Mouse (Mus musculus) bone marrow, adult 2 months (tissue): ENCODE results near the gene Rps2. TPM values are rescaled to one million over a fixed set of nuclear protein-coding genes. Genes with fewer than 3 reads are reported as not detected.
A peak's percentile ranks its signal among the peaks of the same experiment; 100 is the strongest.
"Not testable (repeated sequence)": the region's sequence is repeated elsewhere in the genome, so short reads cannot be mapped to it uniquely, and the experiment has no call there.

Experiments used
- H3K27ac ChIP-seq: fragments of 200-500 bp; 2 replicates; pipeline ENCODE4 v1.5.1; 2012; ENCODE audit warnings: low read depth, mild to moderate bottlenecking, control low read depth, inconsistent platforms, low read length; ENCODE audit not compliant: control insufficient read depth, poor library complexity, insufficient read depth
- H3K4me1 ChIP-seq: fragments of 200-500 bp; 2 replicates; pipeline ENCODE4 v1.6.1; 2011; ENCODE audit warnings: low read length; ENCODE audit not compliant: control insufficient read depth, insufficient read depth
- H3K4me3 ChIP-seq: fragments of 200-500 bp; replicated peaks from 2 replicates; pipeline ENCODE3; 2011; ENCODE audit warnings: mild to moderate bottlenecking, low read depth, low read length, control low read depth; ENCODE audit not compliant: control insufficient read depth
- CTCF ChIP-seq: fragments of 200-500 bp; IDR thresholded peaks from 2 replicates; pipeline ENCODE4 v1.5.1; 2011; ENCODE audit warnings: low read length, control low read depth; ENCODE audit not compliant: control insufficient read depth, insufficient read depth
- POLR2A ChIP-seq: fragments of 200-500 bp; IDR thresholded peaks from 2 replicates; pipeline ENCODE4 v1.6.1; 2011; ENCODE audit warnings: low read depth, mild to moderate bottlenecking, control low read depth, low read length, borderline replicate concordance; ENCODE audit not compliant: control insufficient read depth
- WGBS: fragments of 180-500 bp; shearing (Covaris S2); methylation state at CpG from one replicate; pipeline ENCODE4 v1.1.7; 2018; 5-methylcytosine and 5-hydroxymethylcytosine counted together
- polyA plus RNA-seq: library from polyadenylated mRNA; stranded (reverse); fragments of >200 nt; gene quantifications from 2 replicates; pipeline ENCODE4 v1.2.4, GENCODE M21; 2011; ENCODE audit warnings: low replicate concordance; ENCODE audit not compliant: missing spikeins, insufficient read depth, insufficient read length

Gene Rps2
- polyA plus RNA-seq, 1 experiment, result 1,146 TPM

GRCm38 (mm10) chr17:24715556-24715955 lies 2.4 kb upstream of the Rps2 start:
- H3K4me3 ChIP-seq, result no peak overlapping the region
- H3K4me1 ChIP-seq, result no peaks in the 10 kb centered on the region
- 90% methylated on average over 6 of the region's 6 CpGs for WGBS
- H3K27ac ChIP-seq, result no peak overlapping the region
- TF ChIP-seq POLR2A (no peak), CTCF (no peak)

GRCm38 (mm10) chr17:24716166-24716682 lies 1.7 kb upstream of the Rps2 start:
- TF ChIP-seq CTCF (no peak), POLR2A (no peak)
- Histone ChIP-seq H3K4me1 (no peaks in the 10 kb centered on the region), H3K27ac (no peak overlapping the region), H3K4me3 (no peak overlapping the region)
- WGBS, result 93% methylated on average over 15 of the region's 15 CpGs

DNA sequence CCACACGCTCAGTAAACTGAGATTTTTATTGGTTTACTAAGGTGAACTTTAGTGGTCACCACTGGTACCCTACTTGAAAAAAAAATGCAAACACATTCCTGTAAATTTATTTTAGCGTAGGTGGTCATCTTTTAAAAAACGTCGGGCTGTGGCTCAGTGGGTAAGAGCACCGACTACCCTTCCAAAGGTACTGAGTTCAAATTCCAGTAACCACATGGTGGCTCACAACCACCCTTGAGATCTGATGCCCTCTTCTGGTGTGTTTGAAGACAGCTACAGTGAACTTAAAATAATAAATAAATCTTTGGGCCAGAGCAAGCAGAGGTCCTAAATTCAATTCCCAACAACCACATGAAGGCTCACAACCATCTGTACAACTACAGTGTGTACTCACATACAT lies 1.0 kb downstream of the Rps2 start:
- not testable (repeated sequence) for H3K27ac ChIP-seq, H3K4me3 ChIP-seq, H3K4me1 ChIP-seq
- WGBS, result 65% methylated on average over 5 of the region's 5 CpGs

DNA sequence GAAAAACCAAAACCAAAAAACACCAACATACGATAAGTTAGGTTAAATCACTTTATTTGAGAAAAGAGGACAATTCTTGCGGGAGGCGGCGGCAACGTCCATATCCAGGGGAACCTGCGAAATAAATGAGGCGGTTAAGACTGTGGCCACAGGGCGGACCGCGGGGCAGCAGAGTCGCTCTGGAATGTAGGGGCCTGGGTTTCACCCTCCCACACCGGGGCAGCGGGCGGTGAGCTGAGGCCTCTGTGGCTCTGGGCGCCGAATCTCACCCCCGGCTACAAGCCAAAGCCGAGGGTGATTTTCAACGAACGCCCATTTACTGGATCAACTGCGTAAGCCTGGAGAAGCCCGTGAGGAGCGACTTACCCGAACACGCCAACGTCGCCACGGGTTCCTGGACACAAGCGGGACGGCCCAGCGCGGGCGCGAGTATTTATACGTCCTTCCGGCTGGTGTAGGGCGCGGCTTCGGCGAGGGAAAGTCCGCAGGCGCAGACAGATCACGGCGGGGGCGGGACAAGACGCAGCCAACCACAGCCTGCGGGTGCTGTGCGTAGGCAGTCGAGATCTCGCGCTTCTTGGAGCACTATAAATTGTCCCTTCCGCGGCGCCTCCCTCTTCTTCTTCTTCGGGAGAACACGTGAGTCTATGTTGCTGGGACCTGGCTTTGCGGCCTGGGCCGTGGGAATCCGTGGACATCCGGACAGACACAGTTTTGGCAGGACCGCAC lies 1.7 kb downstream of the Rps2 start:
- Histone ChIP-seq H3K4me3 (peak overlapping the region; percentile 77), H3K4me1 (no peaks in the 10 kb centered on the region; the same call in 1 of the 2 replicates), H3K27ac (peak overlapping the region; percentile 72)
- TF ChIP-seq CTCF (no peak), POLR2A (peak; percentile 94; the same call in 1 of the 2 replicates)
- under 1% methylated on average over 61 of the region's 61 CpGs for WGBS

DNA sequence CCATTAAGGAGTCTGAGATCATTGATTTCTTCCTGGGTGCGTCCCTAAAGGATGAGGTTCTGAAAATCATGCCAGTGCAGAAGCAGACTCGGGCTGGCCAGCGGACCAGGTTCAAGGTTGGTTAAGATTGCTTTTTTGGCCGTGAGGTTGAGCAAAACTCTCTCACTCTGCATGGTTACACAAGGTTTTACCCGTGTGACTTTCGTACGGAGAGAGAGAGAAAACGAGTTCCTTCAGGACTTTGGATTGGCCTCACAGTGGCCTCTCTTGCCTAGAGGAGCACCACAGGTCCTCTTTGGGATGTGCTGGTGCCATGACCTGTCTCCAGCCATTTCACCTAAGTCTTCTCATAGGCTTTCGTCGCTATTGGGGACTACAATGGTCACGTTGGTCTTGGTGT lies 2.7 kb downstream of the Rps2 start:
- 2% methylated on average over 11 of the region's 11 CpGs for WGBS
- H3K27ac ChIP-seq, H3K4me1 ChIP-seq: not testable (repeated sequence)
- peak overlapping the region; percentile 48 for H3K4me3 ChIP-seq

GRCm38 (mm10) chr17:24721383-24721955 lies 3.6 kb downstream of the Rps2 start:
- H3K27ac ChIP-seq, H3K4me1 ChIP-seq: not testable (repeated sequence)
- WGBS, result 46% methylated on average over 7 of the region's 7 CpGs
- peak overlapping the region; percentile 13 for H3K4me3 ChIP-seq

GRCm38 (mm10) chr17:24722220-24722924 lies 4.5 kb downstream of the Rps2 start:
- H3K4me1 ChIP-seq, result no peaks in the 10 kb centered on the region; the same call in 1 of the 2 replicates
- TF ChIP-seq CTCF (no peak), POLR2A (no peak)
- WGBS, result 64% methylated on average over 13 of the region's 13 CpGs
- no peak overlapping the region for H3K27ac ChIP-seq
- H3K4me3 ChIP-seq, result no peak overlapping the region

DNA sequence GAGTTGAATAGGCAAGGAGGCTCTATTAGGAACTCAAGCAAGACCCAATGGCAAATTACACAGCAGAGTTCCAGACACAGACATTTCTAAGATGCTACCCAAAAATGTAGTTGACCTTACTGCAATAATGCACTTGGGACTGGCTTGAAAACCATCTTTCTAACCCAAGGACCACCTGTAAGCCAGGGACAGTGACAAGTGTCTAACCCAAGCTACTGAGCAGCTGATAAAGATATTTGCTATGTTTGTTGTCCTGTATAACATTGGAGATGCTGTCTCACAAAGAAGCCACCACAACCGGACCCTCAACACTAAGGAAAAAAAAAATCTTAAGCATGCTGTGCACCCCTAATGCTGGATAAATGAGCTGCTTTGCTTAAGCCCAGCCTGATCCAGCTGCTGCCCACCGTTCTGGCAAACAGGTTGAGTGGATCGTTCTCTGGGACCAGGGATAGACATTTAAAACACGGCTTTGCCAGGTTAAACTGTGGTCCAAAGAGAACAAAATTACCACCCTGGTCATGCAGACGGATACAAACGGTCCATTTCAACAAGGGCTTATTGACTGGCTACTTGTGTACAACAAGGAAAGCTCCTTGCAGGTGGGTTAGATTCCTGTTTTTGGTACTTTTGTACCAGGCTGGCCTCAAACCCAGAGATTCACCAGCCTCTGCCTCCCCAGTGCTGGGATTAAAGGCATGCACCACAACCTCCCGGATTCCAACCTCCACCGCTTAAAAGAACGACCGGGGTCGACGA lies 5.4 kb downstream of the Rps2 start:
- H3K4me1 ChIP-seq, result no peaks in the 10 kb centered on the region; the same call in 1 of the 2 replicates
- no peak for TF ChIP-seq POLR2A
- no peak for TF ChIP-seq CTCF
- peak overlapping the region; percentile 94 for H3K4me3 ChIP-seq
- H3K27ac ChIP-seq, result 0 out of 2 replicates have a peak overlapping the region, but pooled peaks have one; percentile 57
- 2% methylated on average over 12 of the region's 12 CpGs for WGBS
